Mouse (Mus musculus) liver, adult 2 months (tissue): ENCODE results near the gene Arhgap31. TPM values are rescaled to one million over a fixed set of nuclear protein-coding genes. Genes with fewer than 3 reads are reported as not detected.

ENCODE experiments used
- DNase-seq: peaks from one replicate; pipeline ENCODE4 v3.0.0-alpha.2; 2011; ENCODE audit warnings: low read depth, low spot score; ENCODE audit errors: extremely low read depth
- H3K27ac ChIP-seq: fragments of 200-500 bp; replicated peaks from 2 replicates; pipeline ENCODE4 v1.5.1; 2012; ENCODE audit warnings: low read depth, mild to moderate bottlenecking, control low read depth, inconsistent platforms, low read length; ENCODE audit not compliant: insufficient read depth
- H3K27me3 ChIP-seq: fragments of 200-500 bp; 2 replicates; pipeline ENCODE4 v1.6.1; 2012; ENCODE audit warnings: mild to moderate bottlenecking, moderate library complexity, low read length, inconsistent platforms; ENCODE audit not compliant: control insufficient read depth, insufficient read depth
- H3K36me3 ChIP-seq: fragments of 200-500 bp; 2 replicates; pipeline ENCODE4 v1.6.1; 2012; ENCODE audit warnings: low read length, inconsistent platforms; ENCODE audit not compliant: control insufficient read depth, insufficient read depth
- H3K4me1 ChIP-seq: fragments of 200-500 bp; 2 replicates; pipeline ENCODE4 v1.6.1; 2011; ENCODE audit warnings: low read length; ENCODE audit not compliant: control insufficient read depth, insufficient read depth
- H3K4me3 ChIP-seq: fragments of 200-500 bp; 2 replicates; pipeline ENCODE4 v1.5.1; 2011; ENCODE audit warnings: low read depth, mild to moderate bottlenecking, control low read depth, low read length, moderate library complexity; ENCODE audit not compliant: insufficient read depth
- H3K79me2 ChIP-seq: fragments of 200-500 bp; 2 replicates; pipeline ENCODE4 v1.6.1; 2012; ENCODE audit warnings: inconsistent platforms, mild to moderate bottlenecking, low read length, moderate library complexity; ENCODE audit not compliant: control insufficient read depth, insufficient read depth
- H3K9ac ChIP-seq: fragments of 200-500 bp; 2 replicates; pipeline ENCODE4 v1.6.1; 2012; ENCODE audit warnings: low read depth, mild to moderate bottlenecking, control low read depth, inconsistent platforms, low read length
- CTCF ChIP-seq: fragments of 200-500 bp; IDR thresholded peaks from 2 replicates; pipeline ENCODE4 v1.5.1; 2011; ENCODE audit warnings: low read depth, low read length, control low read depth
- POLR2A ChIP-seq: fragments of 200-500 bp; IDR thresholded peaks from 2 replicates; pipeline ENCODE4 v1.6.1; 2011; ENCODE audit warnings: low read length, control low read depth; ENCODE audit not compliant: insufficient read depth; ENCODE audit errors: extremely low read depth
- WGBS: fragments of 180-500 bp; shearing (Covaris S2); methylation state at CpG from one replicate; pipeline ENCODE4 v1.1.7; 2018; 5-methylcytosine and 5-hydroxymethylcytosine counted together
- polyA plus RNA-seq: library from polyadenylated mRNA; depleted of rRNA; stranded (reverse); fragments of >200 nt; gene quantifications from 2 replicates; pipeline ENCODE4 v1.2.3, GENCODE M21; 2012
- total RNA-seq: library from RNA; depleted of rRNA; stranded (reverse); fragments of >200 nt; gene quantifications from 2 replicates; pipeline ENCODE4 v1.2.3, GENCODE M21; 2014

The Arhgap31 gene
- total and polyA plus RNA-seq, 2 experiments, result 1.4 to 3.0 TPM

DNA sequence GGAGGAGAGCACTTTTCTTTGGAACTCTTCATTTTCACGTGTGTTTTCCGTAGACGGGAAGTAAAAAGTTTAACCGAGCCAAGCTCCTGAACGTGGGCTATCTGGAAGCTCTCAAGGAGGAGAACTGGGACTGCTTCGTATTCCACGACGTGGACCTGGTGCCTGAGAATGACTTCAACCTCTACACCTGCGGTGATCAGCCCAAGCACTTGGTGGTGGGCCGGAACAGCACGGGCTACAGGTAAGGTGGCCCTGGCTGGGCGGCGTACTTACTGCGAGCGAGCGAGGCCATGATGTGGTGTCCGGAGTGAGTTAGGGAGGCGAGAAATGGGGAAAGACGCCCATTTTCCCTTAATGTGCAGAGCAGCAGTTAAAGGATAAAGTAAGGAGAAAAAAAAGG, 44.6 kb upstream of the Arhgap31 start:
- Histone ChIP-seq H3K27ac (0 out of 2 replicates have a peak overlapping the region, but pooled peaks have one; percentile 2), H3K4me3 (no peak overlapping the region), H3K36me3 (no peaks in the 10 kb centered on the region), H3K9ac (no peak overlapping the region), H3K27me3 (no peaks in the 10 kb centered on the region), H3K79me2 (no peaks in the 10 kb centered on the region), H3K4me1 (peaks cover 1% of the 10 kb centered on the region; the same call in 1 of the 2 replicates)
- TF ChIP-seq POLR2A (no peak), CTCF (no peak)
- DNase-seq, result no peak
- 91% methylated on average over 19 of the region's 19 CpGs for WGBS

DNA sequence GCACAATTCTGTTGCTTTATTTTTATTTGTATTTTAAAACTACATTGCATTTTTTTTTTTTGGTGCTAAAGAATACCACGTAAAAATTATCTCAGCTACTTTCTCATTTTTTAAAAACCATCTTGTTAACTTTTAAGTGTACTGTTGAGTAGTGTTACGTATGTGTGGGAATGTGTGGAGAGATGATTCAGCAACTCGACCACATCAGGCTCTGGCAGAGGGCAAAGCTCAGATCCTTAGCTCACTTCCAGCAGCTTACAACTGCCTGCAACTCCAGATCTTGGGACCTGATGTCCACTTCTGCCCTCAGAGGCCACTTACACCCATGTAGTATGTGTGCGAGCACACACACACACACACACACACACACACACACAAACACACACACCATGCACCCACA, 43.5 kb upstream of the Arhgap31 start:
- no peaks in the 10 kb centered on the region for H3K27me3 ChIP-seq
- DNase-seq, result no peak

DNA sequence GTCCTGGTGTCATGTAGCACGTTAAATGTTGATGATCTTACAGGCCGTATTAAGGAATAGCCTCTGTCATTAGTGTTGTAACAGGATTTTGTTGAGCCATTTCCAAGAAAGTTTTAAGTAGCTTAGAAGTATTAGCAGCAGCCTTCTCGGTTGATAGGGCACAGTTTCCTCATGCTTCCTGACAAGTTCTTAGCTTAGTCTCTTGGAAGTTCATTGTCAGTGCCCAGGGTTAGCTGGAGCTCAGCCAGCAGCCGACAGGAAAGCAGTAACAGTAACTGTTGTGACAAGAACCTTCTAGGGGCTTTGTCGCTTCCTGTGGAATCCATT, 43.1 kb upstream of the Arhgap31 start:
- DNase-seq, result peak; percentile 14

More for the DNA sequence above, 43.5 kb upstream of the Arhgap31 start:
- WGBS, result 73% methylated on average over 4 of the region's 4 CpGs
- H3K4me3 ChIP-seq, result no peak overlapping the region
- no peak overlapping the region for H3K27ac ChIP-seq
- peaks cover 1% of the 10 kb centered on the region; the same call in 1 of the 2 replicates for H3K4me1 ChIP-seq
- H3K36me3 ChIP-seq, result no peaks in the 10 kb centered on the region
- no peak overlapping the region for H3K9ac ChIP-seq
- H3K79me2 ChIP-seq, result no peaks in the 10 kb centered on the region
- no peak for TF ChIP-seq POLR2A
- no peak for TF ChIP-seq CTCF

DNA sequence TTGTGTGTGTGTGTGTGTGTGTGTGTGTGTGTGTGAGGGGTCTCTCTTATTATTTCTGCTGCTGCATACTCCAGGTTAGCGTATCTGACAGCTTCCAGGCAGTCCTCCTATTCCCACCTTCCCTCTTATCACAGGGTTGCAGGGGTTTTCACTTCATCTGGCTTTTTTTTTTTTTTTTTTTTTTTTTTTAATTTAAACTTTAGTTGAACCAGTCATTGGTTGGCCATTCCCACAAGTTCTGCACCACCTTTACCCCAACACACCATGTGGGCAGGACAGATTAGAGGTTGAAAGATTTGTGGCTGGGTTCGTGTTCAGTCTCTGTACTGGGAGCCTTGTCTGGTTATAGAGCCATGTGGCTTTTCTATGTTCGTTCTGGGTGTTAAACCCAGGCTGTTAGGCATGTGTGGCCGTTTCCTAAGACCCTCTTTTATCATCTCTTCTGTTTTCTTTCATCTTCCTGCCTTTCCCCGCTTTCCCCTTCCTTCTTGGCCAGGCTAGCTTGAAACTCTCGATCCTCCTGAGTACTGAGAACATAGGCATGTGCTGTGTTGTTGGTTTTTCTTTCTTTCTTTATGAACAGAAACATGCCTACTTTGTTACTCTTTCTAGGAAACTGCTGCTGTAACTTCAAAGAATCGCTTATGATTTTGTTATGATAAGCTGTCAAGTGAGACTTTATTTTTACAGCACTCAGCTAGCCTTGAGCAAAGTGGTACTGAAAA, 42.5 kb upstream of the Arhgap31 start:
- no peaks in the 10 kb centered on the region for H3K27me3 ChIP-seq
- H3K27ac ChIP-seq, result no peak overlapping the region; the same call in 1 of the 2 replicates
- no peak overlapping the region for H3K4me3 ChIP-seq
- no peaks in the 10 kb centered on the region for H3K79me2 ChIP-seq
- no peak for TF ChIP-seq POLR2A
- no peak for TF ChIP-seq CTCF
- 69% methylated on average over 7 of the region's 7 CpGs for WGBS
- no peak overlapping the region for H3K9ac ChIP-seq
- H3K4me1 ChIP-seq, result peaks cover 1% of the 10 kb centered on the region; the same call in 1 of the 2 replicates
- no peak for DNase-seq
- no peaks in the 10 kb centered on the region for H3K36me3 ChIP-seq

More for the DNA sequence above, 43.1 kb upstream of the Arhgap31 start:
- Histone ChIP-seq H3K9ac (no peak overlapping the region), H3K79me2 (no peaks in the 10 kb centered on the region), H3K4me3 (no peak overlapping the region), H3K36me3 (no peaks in the 10 kb centered on the region), H3K27me3 (no peaks in the 10 kb centered on the region), H3K4me1 (peaks cover 1% of the 10 kb centered on the region; the same call in 1 of the 2 replicates), H3K27ac (no peak overlapping the region)
- no peak for TF ChIP-seq CTCF
- no peak for TF ChIP-seq POLR2A
- WGBS, result 55% methylated on average over 5 of the region's 5 CpGs

DNA sequence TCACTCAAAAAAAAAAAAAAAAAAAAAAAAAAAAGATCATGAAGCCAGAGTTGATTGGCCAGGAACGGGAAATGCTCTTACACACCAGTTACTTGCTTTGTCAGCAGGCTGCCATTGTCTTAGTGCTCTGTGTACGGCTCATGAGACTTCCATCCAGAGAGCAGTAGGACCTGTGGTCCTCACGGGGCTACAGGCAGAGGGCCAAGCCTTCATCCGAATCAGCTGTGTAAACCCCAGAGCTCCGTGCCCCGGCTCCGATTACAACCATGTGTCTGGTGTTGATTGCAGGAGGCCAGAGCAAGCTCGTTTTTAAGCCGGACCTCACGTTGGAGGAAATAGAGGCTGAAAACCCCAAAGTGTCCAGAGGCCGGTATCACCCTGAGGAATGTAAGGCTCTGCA, 40.6 kb upstream of the Arhgap31 start:
- WGBS, result 59% methylated on average over 11 of the region's 11 CpGs
- DNase-seq, result peak; percentile 16
- H3K27me3 ChIP-seq, result no peaks in the 10 kb centered on the region

DNA sequence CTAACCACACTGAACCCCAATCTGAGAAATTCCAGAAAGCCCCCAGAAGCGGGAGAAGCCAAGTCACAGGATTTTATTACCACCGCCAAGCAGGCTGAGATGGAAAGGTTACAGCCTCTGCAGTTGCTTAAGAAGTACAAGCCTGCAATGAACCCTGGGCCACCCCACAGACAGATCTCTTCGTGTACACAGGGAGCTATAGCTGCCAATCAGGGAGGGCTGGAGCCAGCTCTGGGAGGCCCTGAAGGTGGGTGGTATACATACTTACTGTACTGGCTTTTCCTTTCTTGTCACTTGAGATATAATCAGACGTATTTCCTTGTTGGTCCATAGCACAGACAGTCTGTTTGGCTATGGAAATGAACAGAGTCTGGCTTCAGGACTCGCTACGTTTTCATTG, 37.7 kb upstream of the Arhgap31 start:
- Histone ChIP-seq H3K36me3 (no peaks in the 10 kb centered on the region), H3K9ac (no peak overlapping the region), H3K4me1 (peaks cover 2% of the 10 kb centered on the region; the same call in 1 of the 2 replicates), H3K27ac (no peak overlapping the region), H3K4me3 (no peak overlapping the region), H3K79me2 (no peaks in the 10 kb centered on the region), H3K27me3 (no peaks in the 10 kb centered on the region)
- 73% methylated on average over 6 of the region's 6 CpGs for WGBS
- no peak for DNase-seq
- TF ChIP-seq CTCF, result no peak
- TF ChIP-seq POLR2A, result no peak

More for the DNA sequence above, 40.6 kb upstream of the Arhgap31 start:
- Histone ChIP-seq H3K79me2 (no peaks in the 10 kb centered on the region), H3K27ac (peak overlapping the region; percentile 39), H3K36me3 (no peaks in the 10 kb centered on the region), H3K9ac (peak overlapping the region; percentile 36), H3K4me1 (peaks cover 1% of the 10 kb centered on the region; the same call in 1 of the 2 replicates), H3K4me3 (peak overlapping the region; percentile 47)
- no peak for TF ChIP-seq POLR2A
- TF ChIP-seq CTCF, result no peak
